Mouse (Mus musculus) ovary, adult 18-20 months (tissue): ENCODE results near the gene Gm28038.

Experiments
- DNase-seq: peaks from one replicate; pipeline ENCODE4 v3.0.0; 2022; ENCODE audit warnings: low spot score, mixed read lengths

Gene Gm28038

GRCm38 (mm10) chr2:30349196-30349595 lies 68.4 kb downstream of the Gm28038 start:
- no peak for DNase-seq
